Mouse (Mus musculus) lung, postnatal 0 days (tissue): ENCODE measurements at regions not wholly inside any gene's neighbourhood (a gene's known extent, or its start where the extent isn't known, plus 50 kb on each side); places are given as distances from the start of the nearest gene placed in this dataset.

Experiments used
- CTCF ChIP-seq: IDR thresholded peaks from 2 replicates; pipeline ENCODE4 v1.5.1; 2016; ENCODE audit warnings: antibody characterized with exemption, mild to moderate bottlenecking
- EP300 ChIP-seq: IDR thresholded peaks from 2 replicates; pipeline ENCODE4 v1.6.1; 2016; ENCODE audit warnings: antibody characterized with exemption, mild to moderate bottlenecking, control low read depth

GRCm38 (mm10) chr2:30676450-30676832 is 81.6 kb downstream of the Cstad start:
- TF ChIP-seq CTCF = no peak
- TF ChIP-seq EP300 = no peak
